Mouse (Mus musculus) limb, embryonic 13.5 days (tissue): ENCODE results near the gene Itga3. TPM values are rescaled to one million over a fixed set of nuclear protein-coding genes. Genes with fewer than 3 reads are reported as not detected.

Experiments
- ATAC-seq: fragments of 200-750 bp; cut with Nextera tagmentation; 2 replicates; pipeline ENCODE4 v1.8.0; 2017; ENCODE audit warnings: low read depth, moderate number of reproducible peaks, moderate TSS enrichment; ENCODE audit not compliant: low FRiP score
- H3K27ac ChIP-seq: fragments of 300-500 bp; sonication (generic); 2 replicates; pipeline ENCODE4 v1.5.1; 2015; ENCODE audit warnings: inconsistent platforms, mild to moderate bottlenecking, moderate library complexity
- H3K27me3 ChIP-seq: fragments of 300-500 bp; sonication (generic); 2 replicates; pipeline ENCODE4 v1.6.1; 2015; ENCODE audit warnings: mild to moderate bottlenecking, inconsistent platforms
- H3K36me3 ChIP-seq: fragments of 300-500 bp; sonication (generic); 2 replicates; pipeline ENCODE4 v1.6.1; 2015; ENCODE audit warnings: inconsistent platforms, mild to moderate bottlenecking, moderate library complexity
- H3K4me1 ChIP-seq: fragments of 300-500 bp; sonication (generic); 2 replicates; pipeline ENCODE4 v1.6.1; 2015; ENCODE audit warnings: inconsistent platforms
- H3K4me2 ChIP-seq: fragments of 300-500 bp; sonication (generic); replicated peaks from 2 replicates; pipeline ENCODE4 v1.6.1; 2015; ENCODE audit warnings: inconsistent platforms, mild to moderate bottlenecking, moderate library complexity
- H3K4me3 ChIP-seq: fragments of 300-500 bp; sonication (generic); 2 replicates; pipeline ENCODE4 v1.5.1; 2015; ENCODE audit warnings: moderate library complexity, mild to moderate bottlenecking, inconsistent platforms
- H3K9ac ChIP-seq: fragments of 300-500 bp; sonication (generic); 2 replicates; pipeline ENCODE4 v1.6.1; 2015; ENCODE audit warnings: mild to moderate bottlenecking, inconsistent platforms
- H3K9me3 ChIP-seq: fragments of 300-500 bp; sonication (generic); 2 replicates; pipeline ENCODE4 v1.6.1; 2016; ENCODE audit warnings: inconsistent platforms
- WGBS: fragments of 180-500 bp; shearing (Covaris S2); methylation state at CpG from one replicate; pipeline ENCODE4 v1.1.7; 2015; 5-methylcytosine and 5-hydroxymethylcytosine counted together
- polyA plus RNA-seq: library from polyadenylated mRNA; unstranded; fragments of >200 nt; fragmentation: Nextera tagmentation; extraction: Ambion mirVana; gene quantifications from 2 replicates; pipeline ENCODE4 v1.2.1, GENCODE M21; 2015

The Itga3 gene
- polyA plus RNA-seq = 6.4 and 8.9 TPM in 2 replicates

- peaks cover 81% of the 10 kb centered on the region for H3K27me3 ChIP-seq
Observed at GRCm38 (mm10) chr11:95076536-95077111, at the start of gene Itga3. Gene Itga3 (minus strand): TSS chr11:95076801.

GRCm38 (mm10) chr11:95125366-95125948 lies 48.9 kb upstream of the Itga3 start:
- peaks cover 44% of the 10 kb centered on the region for H3K4me1 ChIP-seq
- peak; percentile 45; the same call in 1 of the 2 replicates for ATAC-seq
- 0 out of 2 replicates have a peak overlapping the region, but pooled peaks have one; percentile 22 for H3K27ac ChIP-seq
- no peak overlapping the region for H3K4me2 ChIP-seq
- H3K27me3 ChIP-seq = peaks cover 86% of the 10 kb centered on the region
- no peaks in the 10 kb centered on the region for H3K9me3 ChIP-seq
- H3K9ac ChIP-seq = no peak overlapping the region
- WGBS = 17% methylated on average over 7 of the region's 7 CpGs
- no peak overlapping the region for H3K4me3 ChIP-seq
- H3K36me3 ChIP-seq = no peaks in the 10 kb centered on the region

More at GRCm38 (mm10) chr11:95076536-95077111, at the start of gene Itga3:
- Histone ChIP-seq H3K9ac (peak within 1 kb of the TSS; percentile 68), H3K36me3 (no peaks in the 10 kb centered on the region), H3K9me3 (no peaks in the 10 kb centered on the region), H3K4me1 (peaks cover 32% of the 10 kb centered on the region), H3K4me3 (peak within 1 kb of the TSS; percentile 53), H3K4me2 (peak within 1 kb of the TSS; percentile 80), H3K27ac (no peak within 1 kb of the TSS)
- ATAC-seq = peak; percentile 42; the same call in 1 of the 2 replicates
- WGBS = under 1% methylated on average over 42 of the region's 51 CpGs

- 0 out of 2 replicates have a peak overlapping the region, but pooled peaks have one; percentile 71 for H3K9ac ChIP-seq
- no peak for ATAC-seq
- 44% methylated on average over 6 of the region's 6 CpGs for WGBS
- peak overlapping the region; percentile 54 for H3K4me3 ChIP-seq
- peak overlapping the region; percentile 81 for H3K4me2 ChIP-seq
- no peaks in the 10 kb centered on the region for H3K9me3 ChIP-seq
- H3K27me3 ChIP-seq = peaks cover 92% of the 10 kb centered on the region
- H3K36me3 ChIP-seq = no peaks in the 10 kb centered on the region
- peaks cover 51% of the 10 kb centered on the region for H3K4me1 ChIP-seq
- no peak overlapping the region for H3K27ac ChIP-seq
Observed at GRCm38 (mm10) chr11:95122100-95122489, 45.5 kb upstream of the Itga3 start.

GRCm38 (mm10) chr11:95121161-95122099 lies 44.8 kb upstream of the Itga3 start:
- Histone ChIP-seq H3K27me3 (peaks cover 90% of the 10 kb centered on the region), H3K36me3 (no peaks in the 10 kb centered on the region), H3K9me3 (no peaks in the 10 kb centered on the region), H3K27ac (no peak overlapping the region), H3K4me1 (peaks cover 44% of the 10 kb centered on the region), H3K4me2 (peak overlapping the region; percentile 81), H3K4me3 (peak overlapping the region; percentile 54), H3K9ac (peak overlapping the region; percentile 71)
- ATAC-seq = no peak
- 1% methylated on average over 62 of the region's 63 CpGs for WGBS

GRCm38 (mm10) chr11:95120633-95121020 lies 44.0 kb upstream of the Itga3 start:
- no peak overlapping the region for H3K27ac ChIP-seq

GRCm38 (mm10) chr11:95119990-95120632 lies 43.5 kb upstream of the Itga3 start, which contains the start of gene Dlx3:
Gene Dlx3 (plus strand): TSS chr11:95120119.
- H3K27me3 ChIP-seq = peaks cover 79% of the 10 kb centered on the region
- peaks cover 31% of the 10 kb centered on the region for H3K4me1 ChIP-seq
- WGBS = under 1% methylated on average over 55 of the region's 55 CpGs
- H3K9me3 ChIP-seq = no peaks in the 10 kb centered on the region
- no peaks in the 10 kb centered on the region for H3K36me3 ChIP-seq
- peak; percentile 19; the same call in 1 of the 2 replicates for ATAC-seq
- H3K9ac ChIP-seq = peak within 1 kb of the TSS; percentile 71
- H3K27ac ChIP-seq = no peak within 1 kb of the TSS
- peak within 1 kb of the TSS; percentile 54 for H3K4me3 ChIP-seq
- H3K4me2 ChIP-seq = peak within 1 kb of the TSS; percentile 81

More at GRCm38 (mm10) chr11:95120633-95121020, 44.0 kb upstream of the Itga3 start:
- Histone ChIP-seq H3K4me2 (peak overlapping the region; percentile 81), H3K27me3 (peaks cover 84% of the 10 kb centered on the region), H3K9ac (peak overlapping the region; percentile 71), H3K36me3 (no peaks in the 10 kb centered on the region), H3K4me1 (peaks cover 36% of the 10 kb centered on the region), H3K4me3 (peak overlapping the region; percentile 54), H3K9me3 (no peaks in the 10 kb centered on the region)
- under 1% methylated on average over 21 of the region's 21 CpGs for WGBS
- ATAC-seq = no peak

- peak overlapping the region; percentile 23 for H3K4me2 ChIP-seq
- peaks cover 63% of the 10 kb centered on the region for H3K27me3 ChIP-seq
- no peak overlapping the region for H3K9ac ChIP-seq
- WGBS = 3% methylated on average over 8 of the region's 8 CpGs
- no peak overlapping the region for H3K4me3 ChIP-seq
- H3K27ac ChIP-seq = no peak overlapping the region
- H3K36me3 ChIP-seq = no peaks in the 10 kb centered on the region
- peaks cover 31% of the 10 kb centered on the region for H3K4me1 ChIP-seq
- no peak for ATAC-seq
- no peaks in the 10 kb centered on the region for H3K9me3 ChIP-seq
Observed at GRCm38 (mm10) chr11:95118505-95118904, 41.9 kb upstream of the Itga3 start.

GRCm38 (mm10) chr11:95117030-95117429 lies 40.4 kb upstream of the Itga3 start:
- no peaks in the 10 kb centered on the region for H3K9me3 ChIP-seq
- no peaks in the 10 kb centered on the region for H3K36me3 ChIP-seq
- peak; percentile 62 for ATAC-seq
- WGBS = 4% methylated on average over 6 of the region's 6 CpGs
- peaks cover 27% of the 10 kb centered on the region for H3K4me1 ChIP-seq
- no peak overlapping the region for H3K4me3 ChIP-seq
- H3K4me2 ChIP-seq = no peak overlapping the region
- peaks cover 49% of the 10 kb centered on the region for H3K27me3 ChIP-seq
- no peak overlapping the region for H3K27ac ChIP-seq
- H3K9ac ChIP-seq = no peak overlapping the region

- ATAC-seq = no peak
- Histone ChIP-seq H3K9me3 (no peaks in the 10 kb centered on the region), H3K36me3 (no peaks in the 10 kb centered on the region), H3K4me2 (no peak overlapping the region), H3K27ac (no peak overlapping the region), H3K9ac (no peak overlapping the region), H3K4me3 (no peak overlapping the region), H3K27me3 (peaks cover 17% of the 10 kb centered on the region), H3K4me1 (peaks cover 13% of the 10 kb centered on the region)
- 87% methylated on average over 7 of the region's 7 CpGs for WGBS
Observed at GRCm38 (mm10) chr11:95110081-95110480, 33.5 kb upstream of the Itga3 start.

- Histone ChIP-seq H3K36me3 (no peaks in the 10 kb centered on the region), H3K4me1 (peaks cover 14% of the 10 kb centered on the region), H3K27me3 (peaks cover 26% of the 10 kb centered on the region), H3K9me3 (no peaks in the 10 kb centered on the region), H3K9ac (no peak overlapping the region), H3K27ac (no peak overlapping the region), H3K4me2 (no peak overlapping the region), H3K4me3 (no peak overlapping the region)
- no peak for ATAC-seq
- WGBS = 84% methylated on average over 2 of the region's 2 CpGs
Observed at GRCm38 (mm10) chr11:95109000-95109399, 32.4 kb upstream of the Itga3 start.

GRCm38 (mm10) chr11:95106440-95107236 lies 30.0 kb upstream of the Itga3 start:
- H3K4me1 ChIP-seq = peaks cover 14% of the 10 kb centered on the region
- 32% methylated on average over 23 of the region's 23 CpGs for WGBS
- peak; percentile 43; the same call in 1 of the 2 replicates for ATAC-seq

More at GRCm38 (mm10) chr11:95106440-95107236, 30.0 kb upstream of the Itga3 start:
- Histone ChIP-seq H3K27ac (no peak overlapping the region), H3K36me3 (no peaks in the 10 kb centered on the region), H3K4me3 (no peak overlapping the region), H3K4me2 (peak overlapping the region; percentile 23; the same call in 1 of the 2 replicates), H3K9ac (no peak overlapping the region), H3K27me3 (peaks cover 31% of the 10 kb centered on the region), H3K9me3 (no peaks in the 10 kb centered on the region)
